Mouse (Mus musculus) layer of hippocampus, adult 18-20 months (tissue): Measurements from ENCODE around the gene 1700092M07Rik. TPM values are rescaled to one million over a fixed set of nuclear protein-coding genes. Genes with fewer than 3 reads are reported as not detected.

Source experiments
- DNase-seq, 2 experiments: peaks; one replicate each; pipeline ENCODE4 v3.0.0; 2022; ENCODE audit warnings: low spot score in 2 of 2
- total RNA-seq, 2 experiments: library from RNA; stranded (reverse); gene quantifications; 2 replicates each; pipeline ENCODE4 v1.2.3; 2021

Gene 1700092M07Rik
- total RNA-seq, 2 experiments from 2014 or later: 1.9 to 2.1 TPM

DNA sequence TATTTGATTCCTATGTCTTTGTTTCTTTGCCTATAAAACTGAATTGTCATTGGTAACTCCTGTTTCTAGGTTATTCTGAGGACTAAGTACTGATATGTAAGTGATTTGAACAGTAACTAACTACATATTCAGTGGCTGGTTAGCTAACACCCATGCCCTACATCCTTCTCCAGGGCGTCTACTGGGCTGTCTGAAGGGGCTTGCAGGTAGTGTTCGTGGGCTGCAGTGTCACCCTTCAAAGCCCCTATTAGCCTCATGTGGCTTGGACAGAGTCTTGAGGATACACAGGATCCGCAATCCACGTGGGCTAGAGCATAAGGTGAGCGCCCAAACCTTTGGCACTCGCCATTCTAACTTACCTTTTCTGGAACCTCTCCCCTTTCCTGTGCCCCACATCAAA is 872 bp upstream of the 1700092M07Rik start:
- no peak for DNase-seq

DNA sequence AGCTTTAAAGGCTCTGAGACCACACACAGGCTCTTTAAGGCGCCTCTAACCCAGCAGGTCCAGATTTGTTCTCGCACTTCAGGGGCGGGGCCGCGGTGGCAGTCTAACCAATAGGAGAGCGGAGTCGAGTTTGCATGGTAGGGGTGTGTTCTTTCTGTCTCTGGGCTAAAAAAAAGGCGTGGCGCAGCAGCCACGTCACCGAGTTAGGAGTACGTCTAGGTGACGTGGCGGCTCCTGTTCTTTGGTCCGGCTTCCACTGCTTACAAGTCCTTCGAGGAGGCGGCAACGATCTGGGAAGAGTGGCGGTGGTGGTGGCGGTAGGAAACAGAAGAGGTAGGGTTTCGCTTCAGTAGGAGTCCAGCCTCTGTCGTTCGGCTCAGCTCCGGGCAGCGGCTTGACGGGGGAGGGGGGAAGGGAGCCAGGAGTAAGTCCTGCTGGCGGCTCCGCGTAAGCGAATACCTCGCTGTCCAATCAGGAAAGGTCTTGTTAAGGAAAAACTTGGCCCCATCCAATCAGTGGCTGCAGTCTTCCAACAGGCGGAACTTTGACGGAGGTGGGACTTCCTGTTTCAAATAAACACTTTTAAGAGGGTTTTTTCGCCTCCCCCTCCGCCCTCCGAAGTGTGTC is 838 bp downstream of the 1700092M07Rik start, which contains the start of gene Stx5a:
Stx5a (plus strand) TSS at position 171 of the 627 bp plus-strand sequence.
- DNase-seq: peak; percentile 93 to 98

DNA sequence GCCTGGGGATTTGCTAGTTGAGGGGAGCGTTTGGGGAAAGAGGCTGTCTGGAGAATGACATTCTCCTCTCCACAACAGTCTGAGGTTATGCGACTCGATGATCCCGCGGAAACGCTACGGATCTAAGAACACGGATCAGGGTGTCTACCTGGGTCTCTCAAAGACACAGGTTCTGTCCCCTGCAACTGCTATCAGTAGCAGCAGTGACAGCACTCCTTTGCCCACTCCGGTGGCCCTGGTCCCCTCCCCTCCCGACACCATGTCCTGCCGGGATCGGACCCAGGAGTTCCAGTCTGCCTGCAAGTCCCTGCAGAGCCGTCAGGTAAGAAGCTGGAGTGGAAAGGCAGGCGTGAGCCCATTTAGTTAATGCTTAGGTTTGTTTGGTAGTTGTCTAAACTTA is 1.7 kb downstream of the 1700092M07Rik start:
- no peak for DNase-seq

DNA sequence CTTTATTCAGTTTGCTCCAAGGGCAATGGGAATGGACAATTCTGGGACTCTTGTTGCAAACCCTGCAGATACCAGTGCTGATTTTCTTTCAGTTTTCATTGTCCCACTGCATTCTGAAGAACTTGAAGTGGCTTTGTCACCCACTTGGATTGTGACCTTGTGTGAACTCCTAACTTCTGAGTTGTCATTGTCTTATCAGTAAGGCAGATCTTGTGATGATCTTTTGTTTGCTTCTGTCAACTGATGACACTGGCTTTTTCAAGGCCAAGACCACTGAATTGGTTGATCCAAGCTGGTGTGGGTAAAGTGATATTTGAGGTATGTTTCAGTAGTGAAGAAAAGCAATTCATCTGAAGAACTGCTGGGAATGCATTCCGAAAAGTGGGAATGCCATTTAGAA is 4.9 kb downstream of the 1700092M07Rik start:
- no peak for DNase-seq

DNA sequence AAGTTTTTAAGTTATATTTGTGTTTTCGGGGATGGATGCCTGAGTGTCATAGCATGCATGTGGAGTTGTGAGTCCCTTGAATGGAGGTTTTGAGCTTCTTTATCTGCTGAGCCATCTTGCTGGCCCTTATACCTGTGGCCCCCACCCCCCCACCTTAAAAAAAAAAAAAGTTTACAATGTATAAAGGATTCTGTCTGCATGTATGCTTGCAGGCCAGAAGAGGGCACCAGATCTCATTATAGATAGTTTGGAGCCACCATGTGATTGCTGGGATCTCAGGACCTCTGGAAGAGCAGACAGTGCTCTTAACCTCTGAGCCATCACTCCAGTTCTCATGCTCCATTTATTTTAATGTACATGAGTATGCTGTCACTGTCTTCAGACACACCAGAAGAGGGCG is 6.8 kb downstream of the 1700092M07Rik start:
- DNase-seq: no peak

DNA sequence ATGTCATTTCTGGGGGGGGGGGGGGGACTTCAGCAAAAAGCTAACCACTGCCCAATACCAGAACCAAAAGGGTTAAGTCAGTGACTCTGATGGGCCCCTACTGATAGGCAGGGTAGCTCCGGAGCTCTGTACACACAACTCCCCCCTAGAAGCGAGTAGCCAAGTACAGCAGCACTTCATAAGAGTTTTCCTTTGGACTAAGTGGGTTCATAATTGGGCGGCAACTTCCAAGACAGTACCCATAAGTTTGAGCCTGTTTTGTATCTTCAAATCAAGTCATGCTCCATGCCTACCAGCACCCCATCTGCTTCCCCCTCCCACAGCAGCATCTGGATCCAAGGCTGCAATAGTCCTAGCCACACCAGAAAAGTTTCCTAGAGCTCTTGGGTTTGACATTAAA is 15.1 kb downstream of the 1700092M07Rik start:
- no peak for DNase-seq

DNA sequence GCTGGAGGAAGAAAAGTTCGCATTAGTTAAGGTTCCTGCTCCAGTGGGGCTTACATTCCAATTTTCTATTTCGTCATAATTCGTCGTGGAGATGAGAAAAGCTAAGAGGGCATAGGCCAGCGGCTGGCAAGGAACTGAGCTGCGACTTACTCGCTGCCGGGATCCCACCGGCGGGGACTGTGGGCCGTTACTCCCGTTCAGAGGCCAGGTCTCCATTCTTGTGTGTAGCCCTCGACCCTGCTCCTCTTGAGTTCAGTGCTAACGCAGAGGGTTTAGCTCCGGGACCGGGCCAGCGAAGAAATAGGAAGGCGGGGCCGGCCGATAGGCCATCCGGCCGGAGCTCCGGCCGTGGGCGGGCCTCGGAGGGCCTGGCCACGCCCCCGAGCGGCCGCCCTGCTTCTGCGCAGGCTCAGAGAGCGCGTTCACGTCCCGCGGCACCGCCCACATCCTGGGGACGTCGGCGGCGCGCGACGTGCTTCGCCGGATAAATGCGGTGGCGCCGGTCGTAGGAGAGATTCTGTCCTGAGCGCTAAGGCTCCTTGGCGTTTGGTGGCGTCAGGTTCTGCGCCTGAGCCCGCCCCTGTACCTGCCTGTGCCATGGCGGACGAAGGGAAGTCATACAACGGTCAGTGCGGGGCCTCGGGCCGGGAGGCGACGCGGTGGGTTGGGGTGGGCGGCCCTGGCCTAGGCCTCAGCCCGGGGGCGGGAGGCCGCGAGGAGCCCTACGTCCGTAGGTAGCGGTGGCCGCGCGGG is 16.3 kb downstream of the 1700092M07Rik start, which contains the start of gene Nxf1:
Nxf1 (plus strand) TSS at position 439 of the 753 bp plus-strand sequence.
- DNase-seq: peak; percentile 87 to 94

DNA sequence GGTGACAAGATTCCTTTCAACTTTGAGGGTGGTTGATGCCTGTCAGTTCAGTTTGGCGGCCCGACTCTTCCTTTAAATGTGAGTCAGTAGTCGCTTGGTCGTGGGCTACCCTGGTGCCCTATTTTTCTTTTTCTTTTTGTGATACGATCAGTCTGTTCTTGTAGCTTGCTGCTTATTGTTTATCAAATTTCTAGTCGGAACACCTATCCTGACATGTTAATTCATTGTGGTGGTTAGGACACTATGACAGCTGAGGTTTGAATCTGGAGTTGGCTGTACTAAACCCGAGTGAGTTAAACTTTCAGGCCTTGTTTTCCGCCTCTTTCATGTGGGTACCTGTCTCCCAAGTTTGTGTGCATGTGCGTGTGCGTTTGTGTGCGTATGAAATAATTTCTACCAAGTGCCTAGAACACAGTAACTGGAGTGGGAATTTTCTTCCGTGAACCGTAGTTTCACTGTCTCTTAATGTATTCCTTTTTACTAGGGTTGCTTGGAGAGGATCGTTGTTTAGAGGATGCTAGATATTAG is 17.0 kb downstream of the 1700092M07Rik start:
- no peak for DNase-seq

DNA sequence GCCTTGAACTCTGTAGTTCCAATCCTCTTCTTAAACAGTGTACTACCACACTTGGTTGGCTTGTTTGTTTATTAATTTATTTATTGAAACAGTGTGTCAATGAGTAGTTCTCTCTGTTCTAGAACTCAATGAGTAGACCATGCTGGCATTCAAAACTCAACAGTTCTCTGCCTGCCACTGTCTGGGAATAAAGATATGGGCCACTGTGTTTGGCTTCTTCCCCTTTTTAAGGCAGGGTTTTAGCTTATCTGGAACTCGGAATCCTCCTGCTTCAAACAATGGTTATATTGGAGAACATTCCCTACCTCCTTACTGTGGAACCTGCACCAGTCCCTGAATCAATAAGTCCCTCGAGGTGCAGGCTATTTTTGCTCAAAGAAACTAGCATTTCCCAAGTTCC is 18.4 kb downstream of the 1700092M07Rik start:
- no peak for DNase-seq

DNA sequence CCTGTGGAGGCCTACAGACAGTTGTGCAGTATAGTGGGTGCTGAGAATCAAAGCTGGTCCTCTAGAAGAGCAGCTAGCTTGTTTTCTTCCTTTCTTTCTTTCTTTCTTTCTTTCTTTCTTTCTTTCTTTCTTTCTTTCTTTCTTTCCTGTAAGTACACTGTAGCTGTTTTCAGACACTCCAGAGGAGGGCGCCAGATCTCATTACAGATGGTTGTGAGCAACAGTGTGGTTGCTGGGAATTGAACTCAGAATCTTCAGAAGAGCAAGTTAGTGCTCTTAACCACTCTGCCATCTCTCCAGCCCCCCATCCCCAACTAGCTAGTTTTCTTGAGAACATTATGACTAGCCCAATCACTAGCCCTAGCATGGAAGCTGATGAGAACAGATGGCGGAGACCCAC is 20.2 kb downstream of the 1700092M07Rik start:
- no peak for DNase-seq

DNA sequence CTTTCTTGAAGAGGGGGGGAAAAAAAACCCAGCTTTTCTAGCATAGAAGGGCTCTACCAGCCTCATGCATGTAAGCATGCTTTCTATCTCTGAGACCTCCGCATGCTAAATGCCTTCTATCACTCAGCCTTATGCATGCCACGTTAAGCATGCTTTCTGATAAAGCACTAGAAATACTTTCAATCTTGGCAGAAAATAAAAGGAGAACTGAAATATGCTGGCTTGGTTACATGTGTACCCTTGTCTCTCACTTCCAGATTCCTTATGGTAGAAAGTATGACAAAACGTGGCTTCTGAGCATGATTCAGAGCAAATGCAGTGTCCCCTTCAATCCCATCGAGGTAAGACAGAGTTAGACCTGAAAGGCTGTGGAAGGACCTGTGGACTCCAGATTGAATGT is 22.8 kb downstream of the 1700092M07Rik start:
- no peak for DNase-seq

DNA sequence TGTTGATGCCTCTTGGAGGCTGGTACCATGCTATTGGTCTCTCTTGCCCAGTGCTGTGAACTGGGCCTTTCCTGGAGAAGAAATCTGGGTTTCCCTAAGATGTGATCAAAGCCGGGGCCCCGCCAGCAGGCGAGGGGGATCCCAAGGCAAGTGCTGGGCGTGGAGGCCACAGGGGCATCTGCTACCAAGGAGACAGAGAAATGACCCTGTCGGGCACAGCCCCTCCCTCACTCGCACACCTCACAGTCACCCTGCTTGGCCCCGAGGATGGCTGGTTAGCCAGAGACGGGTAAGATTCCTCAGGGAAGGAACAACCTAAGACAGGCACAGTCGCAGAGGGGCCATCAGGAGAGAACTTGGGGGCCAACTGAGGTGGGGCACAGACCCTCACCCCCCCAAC is 25.0 kb downstream of the 1700092M07Rik start:
- DNase-seq: no peak

DNA sequence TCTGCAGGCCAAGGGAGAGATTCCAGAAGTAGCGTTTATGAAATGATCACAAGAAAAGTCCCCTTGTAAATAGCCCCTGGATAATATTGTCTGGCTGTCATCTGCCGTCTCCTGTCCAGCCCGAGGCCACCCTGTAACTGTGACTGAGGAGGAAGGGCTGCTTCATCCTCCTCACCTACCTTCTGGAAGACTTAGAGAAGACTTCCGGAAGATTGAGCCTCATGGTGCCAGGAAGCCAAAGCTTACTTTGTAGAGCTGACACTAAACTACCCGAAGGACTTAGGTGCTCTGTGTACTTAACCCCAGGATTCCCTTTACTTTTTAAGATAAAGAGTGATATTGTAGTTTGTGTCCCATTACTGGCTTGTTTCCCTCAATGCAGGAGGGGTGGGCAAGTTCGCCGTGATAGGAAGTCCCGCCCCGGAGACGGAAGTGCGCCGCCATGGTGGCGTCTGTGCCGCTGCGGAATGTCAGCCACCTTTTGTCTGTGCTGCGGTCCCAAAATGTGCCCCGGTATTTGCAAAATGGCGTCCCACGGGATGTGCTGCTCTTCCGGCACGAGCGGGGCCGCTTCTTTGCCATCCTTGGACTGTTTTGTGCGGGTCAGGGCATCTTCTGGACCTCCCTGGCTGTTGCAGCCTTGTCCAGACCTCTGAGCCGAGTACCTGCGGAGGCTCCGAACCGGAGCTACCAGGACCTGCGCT is 30.2 kb downstream of the 1700092M07Rik start, which contains the start of gene Tmem223:
Tmem223 (plus strand) TSS at position 430 of the 704 bp plus-strand sequence.
- DNase-seq: peak; percentile 74 to 84

DNA sequence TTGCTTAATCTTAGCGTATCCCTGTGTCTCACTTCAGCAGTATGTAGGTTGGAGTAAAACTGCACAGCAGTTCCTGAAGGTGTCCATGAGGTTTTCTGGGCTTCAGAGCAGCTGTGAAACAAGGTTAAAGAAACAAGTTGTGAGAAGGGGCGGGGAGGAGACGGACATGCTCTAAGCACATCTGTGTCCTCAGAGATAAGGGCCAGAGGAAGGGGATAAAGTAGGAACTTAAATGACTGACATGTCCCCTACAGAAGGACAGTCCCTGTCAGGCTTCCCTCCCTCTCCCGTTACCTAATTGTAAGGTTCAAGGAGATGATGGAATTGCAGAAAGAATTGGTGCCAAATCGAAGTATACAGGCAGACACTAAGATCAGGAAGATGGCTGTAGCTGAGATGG is 32.5 kb downstream of the 1700092M07Rik start:
- DNase-seq: no peak

DNA sequence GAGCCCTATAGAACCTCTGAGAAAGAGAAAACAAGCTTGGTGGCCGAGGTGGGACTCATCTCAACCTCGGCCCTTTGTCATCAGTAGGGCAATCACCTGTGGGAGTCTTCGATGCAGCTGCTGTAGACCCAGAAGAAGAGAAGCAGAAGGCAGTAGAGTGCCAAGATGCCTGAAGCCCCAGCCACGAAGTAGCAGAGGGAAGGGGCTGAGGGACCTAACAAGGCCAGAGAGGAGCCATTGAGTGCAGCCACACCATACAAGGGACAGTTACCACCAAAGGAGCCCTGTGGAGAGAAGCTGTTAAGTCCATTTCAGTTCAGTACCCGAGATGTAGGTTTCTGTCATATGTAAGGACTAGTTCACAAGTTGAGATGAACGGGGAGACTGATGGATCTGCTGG is 32.9 kb downstream of the 1700092M07Rik start:
- DNase-seq: no peak

DNA sequence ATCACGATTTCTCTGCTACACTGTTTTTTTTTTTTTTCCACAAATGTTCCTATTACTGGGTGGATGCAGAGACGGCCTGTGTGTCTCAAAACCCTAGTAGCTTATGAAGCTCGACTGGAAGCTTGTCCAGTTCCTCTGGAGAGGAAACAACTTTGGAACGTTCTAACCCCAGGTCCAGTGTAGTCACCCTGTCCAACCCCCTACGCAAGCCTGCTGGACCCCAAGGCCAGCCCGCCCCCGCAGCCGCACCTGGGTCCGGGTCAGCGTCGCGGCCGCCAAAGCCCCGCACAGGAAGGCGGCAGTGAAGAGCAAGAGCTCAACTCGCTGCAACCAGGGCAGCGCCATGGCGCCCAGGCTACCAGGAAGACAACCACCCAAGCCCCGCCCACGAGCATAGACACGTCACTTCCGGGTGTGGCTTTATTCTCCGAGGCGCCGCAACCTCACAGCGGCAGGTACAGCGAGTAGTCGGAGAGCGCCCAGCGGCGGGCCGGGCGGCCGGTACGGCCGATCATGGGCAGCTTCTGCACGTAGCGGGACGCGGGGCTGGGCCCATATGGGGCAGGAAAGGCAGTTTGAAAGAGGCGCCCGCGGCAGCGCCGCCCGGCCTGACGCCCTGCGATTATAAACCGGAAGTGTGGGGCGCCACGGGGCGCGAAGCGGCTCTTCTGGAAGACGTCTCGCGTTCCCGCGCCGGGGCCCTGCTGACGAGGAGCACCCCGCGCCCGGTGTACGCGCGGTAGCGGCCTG is 33.7 kb downstream of the 1700092M07Rik start, which contains the start of gene Tmem179b:
Tmem179b (minus strand) TSS at position 382 of the 750 bp plus-strand sequence.
- DNase-seq: peak; percentile 94 to 98

DNA sequence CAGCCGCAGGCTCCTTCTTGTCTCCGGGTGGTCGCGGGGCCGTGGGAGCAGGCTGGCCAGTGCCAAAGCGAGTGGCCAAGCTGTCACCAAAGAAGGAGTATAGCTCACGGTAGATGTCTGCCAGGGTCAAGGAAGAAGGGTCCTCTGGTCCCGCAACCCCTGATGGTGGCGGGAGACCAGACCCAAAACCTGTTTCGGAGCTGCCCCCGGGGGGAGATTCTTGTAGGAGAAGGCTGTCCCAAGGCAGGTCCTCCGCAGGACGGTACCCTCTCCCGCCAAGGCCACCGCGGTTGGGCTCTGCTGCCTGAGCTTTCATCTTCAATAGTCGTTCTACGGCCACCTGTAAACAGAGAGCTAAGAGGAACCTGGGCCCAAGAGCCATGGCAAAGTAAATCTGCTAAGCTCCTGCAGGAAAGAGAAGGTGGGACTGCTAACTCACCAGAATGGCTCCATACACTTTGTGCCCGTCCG is 34.5 kb downstream of the 1700092M07Rik start:
- no peak for DNase-seq

DNA sequence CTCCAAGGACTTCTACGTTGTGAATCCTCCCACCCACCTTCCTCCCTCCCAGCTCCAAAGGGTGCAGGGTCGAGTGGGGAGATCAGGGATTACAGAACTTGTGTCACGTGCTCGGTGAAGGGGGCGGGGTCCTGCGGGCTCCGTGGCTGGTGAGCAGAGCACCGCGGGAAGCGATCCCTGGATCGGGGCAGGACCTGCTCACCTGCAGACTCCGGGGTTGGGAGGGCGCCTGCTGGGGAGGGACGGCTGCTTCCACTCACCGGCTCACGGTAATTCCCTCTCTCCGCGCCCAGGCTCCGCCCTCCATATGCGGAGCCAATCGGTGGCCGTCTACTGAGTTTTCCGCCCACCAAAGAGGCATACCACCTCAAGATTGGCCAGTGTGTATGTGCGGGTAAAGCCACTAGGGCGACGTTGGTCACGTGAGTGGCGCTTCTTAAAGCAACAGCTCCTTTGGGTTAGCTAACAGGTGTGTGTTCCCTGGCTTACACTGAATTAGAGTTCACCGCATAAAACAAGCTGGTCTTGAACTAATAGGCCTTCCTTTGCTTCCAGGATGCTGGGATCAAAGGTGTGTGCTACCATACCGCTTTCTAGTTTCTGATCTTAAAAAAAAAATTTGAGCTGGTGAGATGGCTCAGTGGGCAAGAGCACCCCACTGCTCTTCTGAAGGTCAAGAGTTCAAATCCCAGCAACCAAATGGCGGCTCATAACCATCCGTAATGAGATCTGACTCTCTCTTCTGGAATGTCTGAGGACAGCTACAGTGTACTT is 45.7 kb downstream of the 1700092M07Rik start, which contains the start of gene Taf6l:
Taf6l (minus strand) TSS at position 410 of the 774 bp plus-strand sequence.
- DNase-seq: peak; percentile 90 to 97

DNA sequence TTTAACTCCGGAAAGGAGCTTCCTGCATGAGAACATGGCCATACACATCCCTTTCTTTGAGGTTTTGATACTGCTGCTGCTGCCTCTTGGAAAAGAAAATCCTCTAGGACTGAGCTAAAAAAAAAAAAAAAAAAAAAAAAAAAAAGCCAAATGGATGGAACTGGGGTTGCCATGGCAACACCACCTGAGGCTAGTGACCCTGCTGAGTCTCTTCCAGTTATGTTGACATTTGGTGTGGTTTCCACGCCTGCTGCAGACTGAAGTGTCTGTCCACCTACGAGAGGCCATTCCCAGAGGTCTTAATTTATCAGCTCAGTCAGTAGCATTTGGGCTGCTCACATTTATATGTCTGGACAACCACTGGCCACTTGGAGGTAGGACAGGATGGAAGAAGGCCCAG is 48.0 kb downstream of the 1700092M07Rik start:
- no peak for DNase-seq

DNA sequence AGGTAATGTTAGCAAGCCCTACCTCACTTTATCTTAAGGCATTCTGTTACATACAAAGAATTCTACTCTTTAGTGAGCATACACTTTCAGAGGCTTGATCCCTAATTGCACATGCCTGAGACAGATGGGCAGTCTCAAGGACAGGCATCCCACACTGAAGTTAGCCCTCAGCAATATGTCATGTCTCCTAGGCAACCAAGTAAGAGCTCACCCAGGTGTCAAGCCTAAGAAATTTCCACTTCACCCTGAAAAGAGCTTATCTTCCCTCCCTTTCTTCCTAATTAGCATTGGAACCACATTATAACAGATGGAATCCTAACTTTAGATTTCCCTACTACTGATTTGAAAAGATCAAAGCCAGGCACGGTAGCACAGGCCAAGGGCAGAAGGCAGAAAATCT is 48.7 kb downstream of the 1700092M07Rik start:
- DNase-seq: no peak
